Mouse (Mus musculus): ENCODE results near the gene Leng1. TPM values are rescaled to one million over a fixed set of nuclear protein-coding genes. Genes with fewer than 3 reads are reported as not detected.

Leng1 gene
- polyA plus RNA-seq, 1 experiment from 2014 or later = 13.5 TPM

GRCm38 (mm10) chr7:3616389-3617241 is 49.0 kb downstream of the Leng1 start:
- peak; percentile 16 for ATAC-seq (ENCODE audit: low read depth)
- no peaks in the 10 kb centered on the region for H3K9me3 ChIP-seq (ENCODE audit: control insufficient read depth, low read length)
- peaks cover 5% of the 10 kb centered on the region for H3K4me1 ChIP-seq (replicated peaks; ENCODE audit: control insufficient read depth, insufficient read depth, low read length)
- H3K27ac ChIP-seq (ENCODE audit: low read length) = no peak overlapping the region
- peak overlapping the region; percentile 31 for H3K4me2 ChIP-seq (ENCODE audit: low read depth, low read length)
- H3K9ac ChIP-seq (ENCODE audit: low read length) = no peak overlapping the region; the same call in 1 of the 2 replicates
- peaks cover 18% of the 10 kb centered on the region for H3K36me3 ChIP-seq (ENCODE audit: control insufficient read depth, insufficient read depth, low read length)
- H3K4me3 ChIP-seq (ENCODE audit: low read length) = peak overlapping the region; percentile 77
- WGBS = 40% methylated on average over 6 of the region's 6 CpGs
- no peaks in the 10 kb centered on the region for H3K27me3 ChIP-seq (ENCODE audit: control insufficient read depth, insufficient read depth, low read depth, low read length)

GRCm38 (mm10) chr7:3616057-3616388 is 49.6 kb downstream of the Leng1 start, which contains the start of gene Oscar:
Gene Oscar, minus strand, starts transcription at chr7:3616157.
- Histone ChIP-seq H3K27me3 (ENCODE audit: control insufficient read depth, insufficient read depth, low read depth, low read length) (no peaks in the 10 kb centered on the region), H3K4me3 (ENCODE audit: low read length) (peak within 1 kb of the TSS; percentile 77), H3K4me2 (ENCODE audit: low read depth, low read length) (peak within 1 kb of the TSS; percentile 31), H3K9ac (ENCODE audit: low read length) (no peak within 1 kb of the TSS), H3K36me3 (ENCODE audit: control insufficient read depth, insufficient read depth, low read length) (peaks cover 14% of the 10 kb centered on the region), H3K4me1 (replicated peaks; ENCODE audit: control insufficient read depth, insufficient read depth, low read length) (peaks cover 5% of the 10 kb centered on the region), H3K9me3 (ENCODE audit: control insufficient read depth, low read length) (no peaks in the 10 kb centered on the region), H3K27ac (ENCODE audit: low read length) (no peak within 1 kb of the TSS)
- no peak for ATAC-seq (ENCODE audit: low read depth)
- 78% methylated on average over 4 of the region's 4 CpGs for WGBS

- Histone ChIP-seq H3K4me2 (ENCODE audit: low read depth, low read length) (no peak overlapping the region), H3K4me3 (ENCODE audit: low read length) (no peak overlapping the region), H3K9me3 (ENCODE audit: control insufficient read depth, low read length) (no peaks in the 10 kb centered on the region), H3K36me3 (ENCODE audit: control insufficient read depth, insufficient read depth, low read length) (no peaks in the 10 kb centered on the region), H3K27me3 (ENCODE audit: control insufficient read depth, insufficient read depth, low read depth, low read length) (no peaks in the 10 kb centered on the region), H3K27ac (ENCODE audit: low read length) (no peak overlapping the region), H3K9ac (ENCODE audit: low read length) (no peak overlapping the region), H3K4me1 (replicated peaks; ENCODE audit: control insufficient read depth, insufficient read depth, low read length) (peaks cover 5% of the 10 kb centered on the region)
- 65% methylated on average over 3 of the region's 3 CpGs for WGBS
- no peak for ATAC-seq (ENCODE audit: low read depth)
Observed at GRCm38 (mm10) chr7:3614021-3614420, 51.6 kb downstream of the Leng1 start.

DNA sequence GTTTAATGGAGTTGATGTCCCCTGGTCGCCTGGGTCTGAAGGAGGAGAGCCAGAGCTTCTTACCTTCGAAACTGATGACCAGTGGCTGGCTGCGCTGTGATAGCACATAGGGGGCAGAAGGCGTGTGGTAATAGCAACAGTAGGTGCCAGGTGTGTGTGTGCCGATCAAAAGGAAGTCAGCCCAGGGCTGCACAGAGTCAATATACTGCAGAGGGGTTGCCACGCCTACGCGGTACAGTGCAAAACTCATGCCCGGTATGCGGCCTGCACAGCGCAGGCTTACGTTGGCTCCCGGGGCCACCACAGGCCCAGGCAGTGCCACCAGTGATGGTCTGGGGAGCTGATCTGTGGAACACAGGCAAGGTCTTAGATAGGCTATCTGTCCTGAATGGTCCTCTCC is 54.6 kb downstream of the Leng1 start:
- no peaks in the 10 kb centered on the region for H3K27me3 ChIP-seq (ENCODE audit: control insufficient read depth, insufficient read depth, low read depth, low read length)
- H3K9me3 ChIP-seq (ENCODE audit: control insufficient read depth, low read length) = no peaks in the 10 kb centered on the region
- WGBS = 81% methylated on average over 13 of the region's 13 CpGs
- H3K4me3 ChIP-seq (ENCODE audit: low read length) = no peak overlapping the region
- no peak overlapping the region for H3K4me2 ChIP-seq (ENCODE audit: low read depth, low read length)
- no peak overlapping the region for H3K9ac ChIP-seq (ENCODE audit: low read length)
- no peaks in the 10 kb centered on the region for H3K4me1 ChIP-seq (replicated peaks; ENCODE audit: control insufficient read depth, insufficient read depth, low read length)
- H3K27ac ChIP-seq (ENCODE audit: low read length) = no peak overlapping the region
- ATAC-seq (ENCODE audit: low read depth) = 0 out of 2 replicates have a peak, but pooled peaks have one; percentile 26
- no peaks in the 10 kb centered on the region for H3K36me3 ChIP-seq (ENCODE audit: control insufficient read depth, insufficient read depth, low read length)

GRCm38 (mm10) chr7:3610437-3610836 is 55.2 kb downstream of the Leng1 start:
- H3K9me3 ChIP-seq (ENCODE audit: control insufficient read depth, low read length) = no peaks in the 10 kb centered on the region
- H3K4me3 ChIP-seq (ENCODE audit: low read length) = no peak overlapping the region
- ATAC-seq (ENCODE audit: low read depth) = no peak
- no peaks in the 10 kb centered on the region for H3K4me1 ChIP-seq (replicated peaks; ENCODE audit: control insufficient read depth, insufficient read depth, low read length)
- H3K9ac ChIP-seq (ENCODE audit: low read length) = no peak overlapping the region
- H3K36me3 ChIP-seq (ENCODE audit: control insufficient read depth, insufficient read depth, low read length) = no peaks in the 10 kb centered on the region
- no peaks in the 10 kb centered on the region for H3K27me3 ChIP-seq (ENCODE audit: control insufficient read depth, insufficient read depth, low read depth, low read length)
- 79% methylated on average over 3 of the region's 3 CpGs for WGBS
- H3K27ac ChIP-seq (ENCODE audit: low read length) = no peak overlapping the region
- no peak overlapping the region for H3K4me2 ChIP-seq (ENCODE audit: low read depth, low read length)

Small RNAs within 50 kb of the gene (microRNA-seq; reads per million reads assigned to microRNA genes)
- 2.0 reads per million, percentile 3 among the genes with 10 or more reads in this experiment for gene Mir3572

Other genes with a start within 250 kb of the Leng1 start
- gene Cacng6, start 241.6 kb downstream of the Leng1 start, polyA plus RNA-seq (2015; fragmentation: Nextera tagmentation; extraction: Ambion mirVana) = 0.19 and 0.70 TPM in 2 replicates
- gene Tarm1, start 163.2 kb downstream of the Leng1 start, polyA plus RNA-seq (2015; fragmentation: Nextera tagmentation; extraction: Ambion mirVana) = 0.33 TPM in 1 of 2 replicates, not detected in the other
- 0.40 TPM in 1 of 2 replicates, not detected in the other for gene Oscar, start 49.7 kb downstream of the Leng1 start, polyA plus RNA-seq (2015; fragmentation: Nextera tagmentation; extraction: Ambion mirVana)
- 502 and 505 TPM in 2 replicates for gene Ndufa3, start 48.5 kb downstream of the Leng1 start, polyA plus RNA-seq (2015; fragmentation: Nextera tagmentation; extraction: Ambion mirVana)
- gene Tfpt, start 35.9 kb downstream of the Leng1 start, polyA plus RNA-seq (2015; fragmentation: Nextera tagmentation; extraction: Ambion mirVana) = 19.1 and 19.9 TPM in 2 replicates
- 89.6 and 91.0 TPM in 2 replicates for gene Prpf31, start 35.9 kb downstream of the Leng1 start, polyA plus RNA-seq (2015; fragmentation: Nextera tagmentation; extraction: Ambion mirVana)
- 52.6 and 66.3 TPM in 2 replicates for gene Cnot3, start 20.6 kb downstream of the Leng1 start, polyA plus RNA-seq (2015; fragmentation: Nextera tagmentation; extraction: Ambion mirVana)
- 33.8 and 41.3 TPM in 2 replicates for gene Tmc4, start 11.7 kb upstream of the Leng1 start, polyA plus RNA-seq (2015; fragmentation: Nextera tagmentation; extraction: Ambion mirVana)
- 258 and 270 TPM in 2 replicates for gene Tsen34, start 27.0 kb upstream of the Leng1 start, polyA plus RNA-seq (2015; fragmentation: Nextera tagmentation; extraction: Ambion mirVana)
- gene Mboat7, start 27.7 kb upstream of the Leng1 start, polyA plus RNA-seq (2015; fragmentation: Nextera tagmentation; extraction: Ambion mirVana) = 47.0 and 51.3 TPM in 2 replicates
- gene Rps9, start 38.2 kb upstream of the Leng1 start, polyA plus RNA-seq (2015; fragmentation: Nextera tagmentation; extraction: Ambion mirVana) = 1,423 and 1,469 TPM in 2 replicates
- gene Pirb, start 54.6 kb upstream of the Leng1 start, polyA plus RNA-seq (2015; fragmentation: Nextera tagmentation; extraction: Ambion mirVana) = 1.3 and 1.6 TPM in 2 replicates
- gene Gm15448, start 159.8 kb upstream of the Leng1 start, polyA plus RNA-seq (2015; fragmentation: Nextera tagmentation; extraction: Ambion mirVana) = 0.16 TPM in 1 of 2 replicates, not detected in the other
- 0.41 and 0.69 TPM in 2 replicates for gene Pira2, start 179.2 kb upstream of the Leng1 start, polyA plus RNA-seq (2015; fragmentation: Nextera tagmentation; extraction: Ambion mirVana)
- gene Gm14548, start 232.3 kb upstream of the Leng1 start, polyA plus RNA-seq (2015; fragmentation: Nextera tagmentation; extraction: Ambion mirVana) = 0.44 and 0.70 TPM in 2 replicates
- 0.36 and 1.0 TPM in 2 replicates for gene Lilra6, start 249.7 kb upstream of the Leng1 start, polyA plus RNA-seq (2015; fragmentation: Nextera tagmentation; extraction: Ambion mirVana)